Mouse (Mus musculus) kidney, adult 2 months (tissue): ENCODE measurements around the gene Abcc4.

Experiments used
- CTCF ChIP-seq: fragments of 200-500 bp; conservative IDR thresholded peaks from 2 replicates; pipeline ENCODE4 v1.5.1; 2011; ENCODE audit warnings: low read depth, mild to moderate bottlenecking, control low read depth, low read length, moderate library complexity, mixed read lengths; ENCODE audit not compliant: insufficient read depth, insufficient read length
- POLR2A ChIP-seq: fragments of 200-500 bp; IDR thresholded peaks from one replicate; pipeline ENCODE4 v1.6.1; 2011; ENCODE audit warnings: low read depth, low read length, control low read depth

GRCm38 (mm10) chr14:118710945-118711344 is 4.9 kb upstream of the Abcc4 start:
- TF ChIP-seq CTCF: no peak
- no peak for TF ChIP-seq POLR2A
